Mouse (Mus musculus) kidney, embryonic 15.5 days (tissue): ENCODE measurements around the gene Tmem129. TPM values are rescaled to one million over a fixed set of nuclear protein-coding genes. Genes with fewer than 3 reads are reported as not detected.
A peak's percentile ranks its signal among the peaks of the same experiment; 100 is the strongest.

ENCODE experiments used
- ATAC-seq: fragments of 200-750 bp; cut with Nextera tagmentation; replicated peaks from 2 replicates; pipeline ENCODE4 v1.8.0; 2017; ENCODE audit warnings: moderate TSS enrichment; ENCODE audit not compliant: low FRiP score
- H3K27ac ChIP-seq: fragments of 300-500 bp; sonication (generic); 2 replicates; pipeline ENCODE4 v1.5.1; 2015; ENCODE audit warnings: mild to moderate bottlenecking, inconsistent platforms
- H3K27me3 ChIP-seq: fragments of 300-500 bp; sonication (generic); 2 replicates; pipeline ENCODE4 v1.6.1; 2015; ENCODE audit warnings: inconsistent platforms
- H3K36me3 ChIP-seq: fragments of 300-500 bp; sonication (generic); 2 replicates; pipeline ENCODE4 v1.6.1; 2015; ENCODE audit warnings: inconsistent platforms
- H3K4me1 ChIP-seq: fragments of 300-500 bp; sonication (generic); 2 replicates; pipeline ENCODE4 v1.6.1; 2015; ENCODE audit warnings: inconsistent platforms
- H3K4me2 ChIP-seq: fragments of 300-500 bp; sonication (generic); 2 replicates; pipeline ENCODE4 v1.6.1; 2015; ENCODE audit warnings: moderate library complexity, mild to moderate bottlenecking, inconsistent platforms
- H3K4me3 ChIP-seq: fragments of 300-500 bp; sonication (generic); replicated peaks from 2 replicates; pipeline ENCODE4 v1.5.1; 2015; ENCODE audit warnings: mild to moderate bottlenecking, inconsistent platforms
- H3K9ac ChIP-seq: fragments of 300-500 bp; sonication (generic); 2 replicates; pipeline ENCODE4 v1.6.1; 2015; ENCODE audit warnings: mild to moderate bottlenecking, inconsistent platforms
- H3K9me3 ChIP-seq: fragments of 300-500 bp; sonication (generic); replicated peaks from 2 replicates; pipeline ENCODE4 v1.6.1; 2016; ENCODE audit warnings: inconsistent platforms
- WGBS: fragments of 180-500 bp; shearing (Covaris S2); methylation state at CpG from one replicate; pipeline ENCODE4 v1.1.7; 2015; ENCODE audit warnings: mixed read lengths; 5-methylcytosine and 5-hydroxymethylcytosine counted together
- polyA plus RNA-seq: library from polyadenylated mRNA; unstranded; fragments of >200 nt; fragmentation: Nextera tagmentation; extraction: Ambion mirVana; gene quantifications from 2 replicates; pipeline ENCODE4 v1.2.1, GENCODE M21; 2015

Tmem129 gene
- polyA plus RNA-seq: 37.4 and 37.5 TPM in 2 replicates

DNA sequence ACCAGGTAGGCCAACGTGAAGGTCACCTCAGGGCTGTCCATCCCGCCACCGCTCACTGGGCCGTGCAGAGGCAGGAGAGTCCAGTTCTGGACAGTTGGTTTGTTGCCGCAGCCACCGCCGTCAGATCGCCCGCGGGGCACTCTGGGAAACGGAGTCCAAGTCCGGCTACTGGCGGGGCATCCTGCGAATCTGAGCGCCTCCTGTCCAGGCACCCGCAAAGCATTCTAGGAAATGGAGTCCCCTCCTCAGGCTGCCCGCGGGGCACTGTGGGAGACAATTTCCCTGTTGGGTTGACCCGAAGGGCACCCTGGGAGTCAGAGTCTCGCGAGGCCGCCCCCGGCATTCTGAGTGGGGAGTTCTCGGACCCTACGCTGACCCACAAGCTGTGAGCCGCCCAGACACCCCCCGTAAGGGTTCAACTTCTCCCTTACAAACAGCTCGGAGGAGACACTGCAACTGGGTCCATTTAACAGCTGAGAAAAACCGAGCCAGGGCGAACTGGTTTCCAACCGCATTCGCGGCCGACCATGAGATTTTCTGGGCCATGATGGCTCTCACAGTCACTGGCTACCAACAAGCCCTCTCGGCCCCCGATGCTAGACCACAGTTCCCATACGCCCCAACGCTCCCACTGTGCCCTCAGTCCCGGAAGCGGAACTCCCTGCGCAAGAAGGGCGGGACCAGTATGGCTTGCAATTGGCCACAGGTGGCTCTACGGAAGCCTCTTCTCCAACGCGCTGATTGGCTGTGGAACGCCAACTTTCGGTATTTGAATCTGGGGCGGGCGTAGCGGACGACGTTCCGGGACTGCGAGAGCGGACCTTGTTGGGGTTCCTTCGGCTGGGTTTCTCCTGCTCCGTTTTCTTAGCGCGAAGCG, at the start of gene Tmem129, which contains the start of gene Tacc3:
Tmem129 (minus strand) TSS at position 630 of the 877 bp plus-strand sequence.
Tacc3 (plus strand) TSS at position 342 of the 877 bp plus-strand sequence.
- Histone ChIP-seq H3K4me2 (peak within 1 kb of the TSS; percentile 73), H3K27me3 (no peaks in the 10 kb centered on the region), H3K36me3 (peaks cover 59% of the 10 kb centered on the region), H3K9ac (peak within 1 kb of the TSS; percentile 83), H3K9me3 (no peaks in the 10 kb centered on the region), H3K27ac (peak within 1 kb of the TSS; percentile 99), H3K4me1 (peaks cover 47% of the 10 kb centered on the region), H3K4me3 (peak within 1 kb of the TSS; percentile 84)
- ATAC-seq: peak; percentile 96
- under 1% methylated on average over 60 of the region's 60 CpGs for WGBS

DNA sequence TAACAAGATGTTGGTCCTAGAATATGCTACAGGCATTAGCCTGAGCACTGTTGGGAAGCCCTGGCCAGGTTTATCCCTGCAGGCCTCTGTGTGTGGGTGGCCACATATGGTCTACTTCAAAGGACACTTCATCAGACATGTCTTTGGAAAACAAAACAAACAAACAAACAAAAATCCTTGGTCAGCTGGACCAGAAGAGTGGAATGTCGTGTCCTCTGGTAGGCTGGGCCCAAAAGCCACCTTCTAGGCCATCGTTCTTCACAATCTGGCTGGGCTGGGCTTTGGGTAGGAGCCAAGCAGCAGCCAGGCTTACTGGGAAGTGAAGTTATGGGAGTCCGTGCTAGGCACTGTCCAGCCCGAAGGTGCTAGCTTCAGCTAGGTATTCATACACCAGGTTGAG, 48.9 kb upstream of the Tmem129 start:
- no peak for ATAC-seq
- WGBS: 49% methylated on average over 4 of the region's 4 CpGs
- H3K9me3 ChIP-seq: no peaks in the 10 kb centered on the region
- H3K9ac ChIP-seq: no peak overlapping the region
- no peak overlapping the region for H3K4me3 ChIP-seq
- no peak overlapping the region for H3K4me2 ChIP-seq
- H3K27ac ChIP-seq: peak overlapping the region; percentile 49; the same call in 1 of the 2 replicates
- H3K36me3 ChIP-seq: no peaks in the 10 kb centered on the region
- H3K4me1 ChIP-seq: peaks cover 45% of the 10 kb centered on the region
- H3K27me3 ChIP-seq: no peaks in the 10 kb centered on the region

DNA sequence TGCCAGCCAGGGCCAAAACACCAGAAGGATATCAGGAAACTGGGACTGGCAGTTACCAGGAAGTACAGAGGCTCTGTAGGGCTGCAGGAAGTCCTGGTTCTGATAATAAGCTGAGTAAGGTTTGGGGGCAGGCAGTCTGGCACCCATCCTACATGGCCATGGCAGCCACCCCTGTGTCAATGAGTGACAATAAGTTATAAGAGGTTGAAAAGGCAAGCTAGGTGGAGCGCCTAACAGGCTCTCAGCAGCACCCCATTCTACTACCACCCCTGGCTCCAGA, 48.1 kb upstream of the Tmem129 start:
- H3K4me3 ChIP-seq: no peak overlapping the region
- peaks cover 52% of the 10 kb centered on the region for H3K4me1 ChIP-seq
- no peak for ATAC-seq
- 95% methylated on average over 1 of the region's 1 CpGs for WGBS
- H3K27me3 ChIP-seq: peaks cover 5% of the 10 kb centered on the region; the same call in 1 of the 2 replicates
- H3K27ac ChIP-seq: peak overlapping the region; percentile 49; the same call in 1 of the 2 replicates
- H3K4me2 ChIP-seq: no peak overlapping the region
- no peaks in the 10 kb centered on the region for H3K36me3 ChIP-seq
- H3K9me3 ChIP-seq: no peaks in the 10 kb centered on the region
- H3K9ac ChIP-seq: no peak overlapping the region

DNA sequence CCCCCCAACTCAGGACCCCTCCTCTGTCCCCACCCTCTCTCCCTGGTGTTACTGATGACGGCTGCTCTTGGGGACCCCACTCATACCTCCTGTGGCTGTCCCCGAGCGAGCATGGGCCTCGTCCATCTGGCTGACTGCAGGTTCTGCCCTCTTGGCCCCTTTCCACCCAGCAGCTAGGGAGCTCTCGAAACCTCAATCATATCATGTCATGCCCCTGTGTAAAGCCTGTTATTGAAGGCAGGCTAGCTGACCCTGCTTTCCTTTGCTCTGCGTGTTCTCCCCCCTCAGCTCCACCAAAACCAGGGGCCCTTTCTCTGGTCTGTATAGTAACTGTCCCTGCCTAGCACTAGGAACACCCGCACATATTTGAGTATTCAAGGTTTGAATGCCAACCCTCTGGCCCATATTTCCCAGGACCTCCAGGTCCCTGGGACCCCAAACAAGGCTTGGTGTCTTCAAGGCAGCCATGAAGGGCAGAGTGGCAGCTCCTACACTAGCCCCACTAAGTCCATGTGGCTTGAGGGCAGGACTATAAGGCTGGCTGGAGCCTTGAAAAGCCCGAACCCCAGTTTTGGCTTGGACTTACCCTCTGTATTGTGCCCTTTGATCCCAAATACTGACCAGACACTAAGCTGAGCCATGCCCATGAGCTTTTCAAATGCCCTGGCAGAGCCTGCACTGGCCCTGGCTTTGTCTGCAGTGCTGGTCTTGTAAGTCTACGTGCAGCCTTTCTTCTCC, 47.6 kb upstream of the Tmem129 start:
- WGBS: 37% methylated on average over 9 of the region's 9 CpGs

DNA sequence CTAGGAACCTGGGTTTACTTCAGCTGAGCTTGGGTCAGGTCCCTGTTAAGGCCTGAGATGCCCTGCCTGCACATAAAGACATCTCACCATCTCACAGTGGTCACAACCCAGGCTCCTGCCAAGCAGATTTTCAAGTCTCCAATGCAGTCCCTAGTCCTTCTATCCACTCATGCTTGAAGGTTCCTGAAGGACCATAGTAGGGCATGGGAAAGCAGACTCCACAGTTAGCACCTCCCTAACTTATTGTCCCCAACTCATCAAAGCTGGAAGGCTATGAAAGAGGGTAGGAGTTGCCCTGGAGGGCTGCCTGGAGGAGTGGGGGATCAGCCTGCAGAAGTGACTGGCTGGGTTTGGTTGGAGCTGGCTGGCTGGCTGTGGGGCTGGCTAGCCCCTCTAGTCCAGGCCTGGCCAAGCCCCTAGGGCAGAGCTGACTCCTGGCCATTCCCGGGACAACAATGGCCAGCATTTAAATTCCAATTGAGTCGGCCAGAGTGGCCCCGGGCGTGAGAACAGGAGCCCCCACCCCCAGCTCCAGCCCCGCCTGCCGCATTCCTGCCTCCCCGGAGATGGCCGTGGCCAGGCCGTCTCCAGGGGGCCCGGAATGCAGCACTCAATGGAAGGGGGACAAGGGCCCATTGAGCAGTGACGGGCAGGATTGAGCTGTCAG, 46.9 kb upstream of the Tmem129 start:
- Histone ChIP-seq H3K27ac (no peak overlapping the region), H3K9ac (no peak overlapping the region), H3K4me3 (no peak overlapping the region), H3K36me3 (no peaks in the 10 kb centered on the region), H3K4me1 (peaks cover 56% of the 10 kb centered on the region), H3K9me3 (no peaks in the 10 kb centered on the region), H3K27me3 (peaks cover 10% of the 10 kb centered on the region), H3K4me2 (peak overlapping the region; percentile 17; the same call in 1 of the 2 replicates)
- 20% methylated on average over 11 of the region's 11 CpGs for WGBS
- peak; percentile 47; the same call in 1 of the 2 replicates for ATAC-seq

More for the DNA sequence above, 47.6 kb upstream of the Tmem129 start:
- Histone ChIP-seq H3K9ac (no peak overlapping the region), H3K4me1 (peaks cover 52% of the 10 kb centered on the region), H3K4me2 (peak overlapping the region; percentile 17; the same call in 1 of the 2 replicates), H3K9me3 (no peaks in the 10 kb centered on the region), H3K36me3 (no peaks in the 10 kb centered on the region), H3K27me3 (peaks cover 9% of the 10 kb centered on the region; the same call in 1 of the 2 replicates), H3K4me3 (no peak overlapping the region), H3K27ac (peak overlapping the region; percentile 49; the same call in 1 of the 2 replicates)
- peak; percentile 16; the same call in 1 of the 2 replicates for ATAC-seq

DNA sequence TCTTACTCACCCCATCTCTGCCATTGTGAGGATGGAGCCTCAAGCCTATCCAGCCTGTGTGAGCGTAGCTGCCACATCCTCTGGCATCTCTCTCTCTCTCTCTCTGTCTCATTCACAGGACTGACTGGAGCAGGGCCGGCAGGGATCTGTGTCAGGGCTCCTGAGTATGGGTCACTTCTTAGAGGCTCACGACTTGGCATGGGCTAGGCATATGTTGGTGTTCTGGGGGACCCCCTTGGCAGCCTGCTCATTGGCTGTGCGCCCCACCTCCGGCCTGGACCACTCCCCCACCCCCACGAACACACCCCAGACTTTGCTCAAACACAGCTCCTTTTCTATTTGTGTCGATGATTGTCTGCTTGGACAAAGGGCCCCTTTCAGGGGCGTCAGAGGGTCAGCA, 45.8 kb upstream of the Tmem129 start:
- Histone ChIP-seq H3K9ac (no peak overlapping the region), H3K4me1 (peaks cover 57% of the 10 kb centered on the region), H3K4me3 (no peak overlapping the region), H3K27ac (no peak overlapping the region), H3K27me3 (peaks cover 20% of the 10 kb centered on the region), H3K36me3 (no peaks in the 10 kb centered on the region), H3K9me3 (no peaks in the 10 kb centered on the region), H3K4me2 (no peak overlapping the region)
- ATAC-seq: no peak
- 69% methylated on average over 8 of the region's 8 CpGs for WGBS

DNA sequence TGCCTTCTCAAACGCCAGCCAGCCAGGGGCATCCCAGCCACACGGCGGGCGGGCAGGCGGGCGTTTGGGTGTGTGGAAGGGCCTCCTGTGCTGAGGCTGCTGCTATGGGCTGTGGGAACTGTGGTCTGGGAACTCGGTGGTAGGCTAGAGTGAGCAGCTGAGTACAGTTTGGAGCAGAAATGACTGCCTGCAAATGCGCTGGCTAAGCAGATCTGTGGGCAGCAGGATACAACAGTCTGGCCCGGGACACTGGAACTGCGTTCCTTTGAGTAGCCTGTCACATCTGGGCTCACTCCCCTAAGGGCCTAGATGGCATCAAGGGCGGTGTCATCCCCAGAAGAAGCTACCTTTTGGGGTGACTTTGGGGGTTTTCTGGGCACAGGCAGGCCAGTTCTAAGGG, 43.6 kb upstream of the Tmem129 start:
- Histone ChIP-seq H3K27me3 (peaks cover 31% of the 10 kb centered on the region), H3K27ac (no peak overlapping the region), H3K4me2 (no peak overlapping the region), H3K9ac (no peak overlapping the region), H3K4me3 (no peak overlapping the region), H3K9me3 (no peaks in the 10 kb centered on the region), H3K4me1 (peaks cover 59% of the 10 kb centered on the region), H3K36me3 (no peaks in the 10 kb centered on the region)
- 77% methylated on average over 11 of the region's 11 CpGs for WGBS
- no peak for ATAC-seq

DNA sequence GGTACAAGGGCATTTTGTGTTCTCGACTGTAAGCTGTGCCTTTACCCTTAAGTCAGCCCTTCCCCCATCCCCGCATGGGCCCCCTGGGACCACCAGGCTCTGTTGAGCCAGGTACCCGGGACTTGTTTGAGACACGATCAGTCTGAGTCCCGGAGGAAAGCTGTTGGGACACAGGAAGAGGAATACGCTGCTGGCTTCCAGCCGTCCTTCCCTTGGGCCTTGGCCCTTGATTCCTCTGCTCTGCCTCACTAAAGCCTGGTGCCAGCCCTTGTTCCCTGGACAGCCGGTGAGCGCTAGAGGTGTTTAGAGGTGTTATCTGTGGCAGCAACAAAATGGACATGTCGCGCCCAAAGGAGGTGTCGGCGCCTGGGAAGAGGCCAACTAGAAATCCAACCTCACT, 41.8 kb upstream of the Tmem129 start:
- no peak for ATAC-seq
- Histone ChIP-seq H3K27ac (no peak overlapping the region), H3K4me2 (no peak overlapping the region), H3K36me3 (no peaks in the 10 kb centered on the region), H3K9ac (no peak overlapping the region), H3K9me3 (no peaks in the 10 kb centered on the region), H3K4me3 (no peak overlapping the region), H3K27me3 (peaks cover 43% of the 10 kb centered on the region), H3K4me1 (peaks cover 58% of the 10 kb centered on the region)
- 40% methylated on average over 13 of the region's 13 CpGs for WGBS

DNA sequence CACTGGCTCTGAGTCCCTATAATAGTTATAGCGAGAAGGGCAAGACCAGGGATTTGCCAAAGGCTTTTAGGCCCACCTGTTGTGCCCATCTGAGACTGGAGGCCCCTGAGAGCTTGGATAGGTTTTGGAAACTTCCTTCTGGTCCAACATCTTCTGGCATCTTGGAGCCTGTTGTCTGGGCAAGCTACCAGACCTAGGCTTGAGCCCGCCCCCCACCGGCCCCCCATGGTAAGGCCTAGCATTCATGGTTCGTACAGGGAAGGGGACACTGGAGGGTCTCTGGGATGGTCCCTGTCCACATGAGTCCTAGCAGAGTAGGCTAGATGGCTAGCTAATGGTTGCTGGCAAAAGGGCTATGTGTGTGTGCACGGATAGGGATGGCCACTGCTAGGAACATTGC, 40.5 kb upstream of the Tmem129 start:
- WGBS: 85% methylated on average over 5 of the region's 5 CpGs
- Histone ChIP-seq H3K27ac (no peak overlapping the region), H3K4me1 (peaks cover 66% of the 10 kb centered on the region), H3K9ac (no peak overlapping the region), H3K36me3 (no peaks in the 10 kb centered on the region), H3K9me3 (no peaks in the 10 kb centered on the region), H3K4me3 (no peak overlapping the region), H3K4me2 (no peak overlapping the region), H3K27me3 (peaks cover 47% of the 10 kb centered on the region)
- no peak for ATAC-seq

DNA sequence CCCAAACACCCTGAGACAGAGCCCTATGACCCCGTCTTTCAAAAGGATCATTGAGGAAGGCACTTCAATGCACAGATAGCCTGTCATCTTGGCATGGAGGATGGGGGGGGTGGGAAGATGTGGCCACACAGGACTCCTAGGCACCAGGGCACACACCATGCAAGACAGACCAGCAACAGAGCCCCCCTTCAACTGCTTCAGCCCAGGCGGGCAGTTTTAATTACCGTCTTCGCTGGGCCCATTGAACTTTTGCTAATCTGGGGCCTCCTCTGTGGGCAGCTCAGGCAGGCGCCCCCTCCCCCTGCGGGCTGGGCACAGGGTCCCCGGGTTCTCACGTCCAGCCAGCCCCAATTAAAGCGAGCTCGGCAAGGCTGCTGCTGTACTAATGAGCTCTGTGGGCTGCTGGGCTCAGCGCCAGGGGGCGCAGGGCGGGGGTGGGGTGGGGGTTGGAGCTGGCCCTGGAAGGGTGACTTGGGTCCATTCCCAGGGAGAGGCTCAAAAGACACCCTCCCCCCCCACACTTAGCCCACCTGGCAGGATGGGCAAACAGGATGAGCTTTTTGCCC, 39.8 kb upstream of the Tmem129 start:
- Histone ChIP-seq H3K9ac (no peak overlapping the region), H3K27ac (no peak overlapping the region), H3K9me3 (no peaks in the 10 kb centered on the region), H3K36me3 (no peaks in the 10 kb centered on the region), H3K4me2 (no peak overlapping the region), H3K27me3 (peaks cover 51% of the 10 kb centered on the region), H3K4me3 (no peak overlapping the region), H3K4me1 (peaks cover 70% of the 10 kb centered on the region)
- ATAC-seq: no peak
- 21% methylated on average over 13 of the region's 13 CpGs for WGBS

DNA sequence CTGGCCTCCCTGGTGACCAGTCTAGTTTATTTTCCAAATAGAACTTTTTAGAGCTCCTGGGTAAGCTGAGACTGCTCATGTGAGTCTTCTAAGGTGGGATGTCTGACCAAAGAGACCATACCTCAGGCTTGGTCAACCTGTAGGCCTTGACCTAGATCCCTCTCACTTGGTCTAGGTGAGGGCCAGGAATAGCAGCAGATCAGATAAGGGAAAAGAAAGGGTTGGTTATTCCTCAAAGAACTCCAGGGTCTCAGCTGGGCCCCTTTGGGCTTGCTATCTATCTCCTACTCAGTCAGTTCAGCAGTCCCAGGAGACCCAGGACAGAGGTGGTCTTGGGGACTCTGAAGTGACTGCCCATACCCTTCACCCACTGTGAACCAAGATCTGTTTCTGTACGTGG, 39.3 kb upstream of the Tmem129 start:
- Histone ChIP-seq H3K36me3 (no peaks in the 10 kb centered on the region), H3K27ac (no peak overlapping the region), H3K9me3 (no peaks in the 10 kb centered on the region), H3K4me1 (peaks cover 73% of the 10 kb centered on the region), H3K27me3 (peaks cover 53% of the 10 kb centered on the region), H3K4me2 (no peak overlapping the region), H3K9ac (no peak overlapping the region), H3K4me3 (no peak overlapping the region)
- WGBS: 72% methylated on average over 1 of the region's 1 CpGs
- no peak for ATAC-seq
